Comparison of ENCODE assay signal across 13 mouse cellular contexts in genomic region chr11:100833466-100833865, GRCm38 (mm10). TPM values are rescaled to one million over a fixed set of nuclear protein-coding genes. Genes with fewer than 3 reads are reported as not detected.
A peak's percentile ranks its signal among the peaks of the same experiment; 100 is the strongest.
DNase-seq lines count a peak whose midpoint lies in the region; ATAC-seq lines count a peak whose summit lies in the region.
"Had no signal": no experiment of that assay in that cellular context is flagged by ENCODE, and none has a peak within 500 bp of the region (broad histone marks: within the 10 kb centered on the region; RNA-seq: fewer than 3 reads in every experiment).

No protein-coding gene starts in this region.

- no peaks in the 10 kb centered on the region for H3K27me3 ChIP-seq in liver, embryonic 15.5 days
- H3K27me3 ChIP-seq: midbrain, embryonic 13.5 days had no signal

- H3K36me3 ChIP-seq in liver, embryonic 15.5 days (replicated peaks) = 0 out of 2 replicates have a peak, but pooled peaks cover 4% of the 10 kb centered on the region
- H3K36me3 ChIP-seq: midbrain, embryonic 13.5 days had no signal

- peak; percentile 47; the same call in 1 of the 2 replicates for ATAC-seq in liver, embryonic 15.5 days (ENCODE audit: insufficient read depth)
- ATAC-seq: midbrain, embryonic 13.5 days had no signal

- intact Hi-C loops in gastrocnemius, postnatal 14 days (cut with DNase I; ENCODE audit: low total_unique reads) = no loop called here

- DNase-seq in adrenal gland, postnatal 36 days = peak; percentile 37 to 50
- no peak for DNase-seq in adrenal gland, adult 18-20 months (ENCODE audit: low spot score in 2 of 2)
- no peak for DNase-seq in liver
- DNase-seq in R1 (ENCODE audit: low read depth, low spot score) = peak; percentile 34
- DNase-seq in kidney, postnatal 4 days = peak; percentile 26 to 50
- no peak for DNase-seq in frontal cortex, postnatal 10 days (ENCODE audit: low spot score in 2 of 2)
- DNase-seq in gastrocnemius, postnatal 14 days = no peak
- DNase-seq: adrenal gland, adult 2 months; cerebellum, postnatal 14 days had no signal

- no peak overlapping the region for H3K4me2 ChIP-seq in liver, embryonic 15.5 days
- H3K4me2 ChIP-seq: midbrain, embryonic 13.5 days had no signal

- H3K4me3 ChIP-seq in liver, embryonic 15.5 days (replicated peaks) = no peak overlapping the region
- H3K4me3 ChIP-seq: heart, embryonic 10.5 days; limb, embryonic 10.5 days; midbrain, embryonic 13.5 days had no signal

- H3K9me3 ChIP-seq in liver, embryonic 15.5 days (replicated peaks) = 0 out of 2 replicates have a peak, but pooled peaks cover 3% of the 10 kb centered on the region
- H3K9me3 ChIP-seq: heart, embryonic 10.5 days; limb, embryonic 10.5 days; midbrain, embryonic 13.5 days had no signal

- H3K4me1 ChIP-seq in liver, embryonic 15.5 days (replicated peaks) = peaks cover 52% of the 10 kb centered on the region

- no peak overlapping the region for H3K9ac ChIP-seq in liver, embryonic 15.5 days
- H3K9ac ChIP-seq: midbrain, embryonic 13.5 days had no signal

- 59% methylated on average over 7 of the region's 7 CpGs for WGBS in liver, embryonic 15.5 days (ENCODE audit: insufficient replicate concordance)

- H3K27ac ChIP-seq in liver, embryonic 15.5 days (replicated peaks) = no peak overlapping the region
- H3K27ac ChIP-seq: heart, embryonic 10.5 days; limb, embryonic 10.5 days; midbrain, embryonic 13.5 days had no signal

RNA-seq across cellular contexts. Expression of gene Stat5b, which starts 17.1 kb away (rescaled TPM):
- total RNA-seq in adrenal gland, postnatal 36 days (2021) = 100 to 1,000 TPM in 1 of 2 experiments, 10 to 100 TPM in 1; 58.3 to 111 TPM
- 10 to 100 TPM; 40.1 to 74.3 TPM for total RNA-seq in adrenal gland, adult 18-20 months (2021)
- 20.6 and 22.5 TPM in 2 replicates for polyA plus RNA-seq in liver, embryonic 15.5 days (2015; fragmentation: Nextera tagmentation; extraction: Ambion mirVana)
- 100 to 1,000 TPM in 1 of 2 experiments, 10 to 100 TPM in 1; 100.0 to 110 TPM for total RNA-seq in gastrocnemius, postnatal 14 days (2021)

RNA-seq across cellular contexts. Expression of gene Stat5a, which starts 25.7 kb away (rescaled TPM):
- total RNA-seq in adrenal gland, postnatal 36 days (2021) = 10 to 100 TPM; 26.3 to 39.8 TPM
- 10 to 100 TPM; 28.0 to 29.3 TPM for total RNA-seq in adrenal gland, adult 18-20 months (2021)
- 8.2 and 8.7 TPM in 2 replicates for polyA plus RNA-seq in liver, embryonic 15.5 days (2015; fragmentation: Nextera tagmentation; extraction: Ambion mirVana)
- total RNA-seq in gastrocnemius, postnatal 14 days (2021) = 10 to 100 TPM; 17.9 to 21.5 TPM

Comparison
In these comparisons a context has a peak if more than half of its experiments do, and no peak if none do; other contexts are left out.
1. DNase-seq: peak in adrenal gland, postnatal 36 days (2 of 2), R1 (single experiment) and kidney, postnatal 4 days (2 of 2); none in adrenal gland, adult 18-20 months (0 of 2), liver (single experiment), frontal cortex, postnatal 10 days (0 of 2) and gastrocnemius, postnatal 14 days (single experiment).